Mouse (Mus musculus) CD4-positive, CD25-positive, alpha-beta regulatory T cell, adult 2 months (primary cell): ENCODE data around the gene Nell2.

Experiments
- DNase-seq: peaks from one replicate; pipeline ENCODE4 v3.0.0-alpha.2; 2012; ENCODE audit warnings: low read depth, low spot score

The Nell2 gene

DNA sequence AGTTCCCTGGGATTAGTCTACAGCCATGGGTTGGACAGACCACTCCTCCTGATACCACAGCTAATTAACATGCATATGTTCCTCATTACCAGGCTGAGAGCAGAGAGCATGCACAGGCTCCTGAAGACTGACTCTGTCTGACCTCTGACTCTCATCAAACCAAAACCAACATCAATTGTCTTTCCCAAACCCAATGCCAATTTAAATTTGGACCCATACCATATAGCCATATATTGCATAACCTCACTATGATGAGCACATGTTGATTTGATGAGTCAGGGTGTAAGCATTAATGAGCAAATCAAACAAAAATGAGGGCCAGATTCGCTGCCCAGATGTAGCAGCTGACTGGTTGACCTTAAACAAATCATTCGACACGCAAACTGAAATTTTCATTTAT, 51.9 kb downstream of the Nell2 start:
- no peak for DNase-seq

DNA sequence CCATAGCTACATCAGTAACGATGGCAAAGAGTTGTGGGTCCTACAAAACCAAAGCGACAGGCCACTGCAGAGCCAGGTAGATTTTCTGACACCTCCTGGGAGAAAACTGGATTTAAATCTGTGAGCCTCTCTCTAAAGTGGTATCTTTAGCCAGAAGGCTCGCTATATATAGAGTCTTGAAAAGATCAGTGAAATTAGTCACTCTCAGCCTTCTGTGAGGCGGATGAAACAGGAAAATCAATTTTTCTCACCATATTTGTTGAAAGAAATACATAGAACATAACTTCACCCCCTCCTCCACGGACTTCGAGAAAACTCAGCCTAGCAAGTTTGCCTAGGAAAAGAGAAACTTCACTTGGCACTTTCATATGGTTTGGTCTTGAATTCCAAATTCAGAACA, 54.4 kb downstream of the Nell2 start:
- no peak for DNase-seq

DNA sequence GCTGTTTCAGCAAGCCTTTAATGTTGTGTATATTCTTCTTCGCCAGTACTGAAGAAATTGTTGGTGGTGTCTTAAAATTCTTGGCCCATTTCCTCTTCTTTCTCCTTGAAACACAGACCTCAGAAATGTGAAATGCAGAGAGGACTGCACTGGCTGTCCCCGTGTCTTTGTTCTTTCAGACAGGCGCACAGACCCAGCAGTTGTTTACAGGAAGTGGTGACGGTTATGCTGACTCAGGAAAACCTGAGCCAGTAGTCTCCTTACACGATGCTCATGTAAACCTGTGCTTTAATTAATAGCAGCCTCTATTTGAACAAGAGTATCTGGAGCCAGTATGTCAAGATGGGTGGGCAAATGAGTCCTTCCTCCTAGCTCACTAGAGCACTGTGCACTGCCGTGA, 61.2 kb downstream of the Nell2 start:
- DNase-seq: peak; percentile 3

DNA sequence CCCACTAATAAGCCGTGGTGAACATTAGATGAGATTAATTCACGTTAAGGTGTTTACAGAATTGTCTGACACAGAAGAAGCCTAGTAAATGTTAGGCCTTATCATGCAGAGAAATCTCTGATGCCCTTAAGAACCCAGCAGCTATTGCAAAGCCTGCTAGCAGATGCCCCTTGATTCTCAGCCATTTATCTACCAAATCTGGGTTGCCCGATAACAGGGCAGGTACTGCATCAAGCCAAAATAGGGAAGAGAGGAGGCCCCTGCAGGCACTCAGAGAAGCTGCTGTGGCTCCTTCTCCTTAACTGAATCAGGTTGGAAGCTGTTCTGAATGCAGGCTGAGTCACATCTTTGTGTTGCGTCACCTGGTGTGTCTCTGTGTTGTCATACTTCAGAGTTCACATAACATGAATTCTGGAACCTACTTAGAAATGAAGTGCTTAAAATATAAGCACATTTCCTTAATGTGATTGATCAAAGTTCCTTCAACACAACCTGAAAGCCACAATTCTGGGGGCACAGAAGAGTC, 68.3 kb downstream of the Nell2 start:
- DNase-seq: no peak

DNA sequence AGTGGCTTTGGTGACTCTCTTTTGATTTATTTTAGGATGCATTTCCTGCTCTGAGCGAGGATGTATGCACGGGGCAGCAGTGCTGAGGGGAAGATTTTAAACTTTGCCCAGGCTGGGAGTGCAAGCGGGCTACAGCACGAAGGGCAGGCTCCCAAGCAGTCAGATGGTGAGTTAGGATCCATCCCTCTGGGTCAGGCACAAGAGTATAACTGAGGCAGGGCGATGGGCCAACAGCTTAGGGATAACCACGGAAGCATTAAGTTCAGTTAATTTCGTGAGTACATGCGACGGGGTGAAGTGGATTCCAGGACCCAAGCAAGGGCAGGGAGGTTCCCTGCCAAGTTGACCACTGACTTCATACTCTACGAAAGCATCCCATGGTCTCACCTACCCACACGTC, 83.8 kb downstream of the Nell2 start:
- no peak for DNase-seq

DNA sequence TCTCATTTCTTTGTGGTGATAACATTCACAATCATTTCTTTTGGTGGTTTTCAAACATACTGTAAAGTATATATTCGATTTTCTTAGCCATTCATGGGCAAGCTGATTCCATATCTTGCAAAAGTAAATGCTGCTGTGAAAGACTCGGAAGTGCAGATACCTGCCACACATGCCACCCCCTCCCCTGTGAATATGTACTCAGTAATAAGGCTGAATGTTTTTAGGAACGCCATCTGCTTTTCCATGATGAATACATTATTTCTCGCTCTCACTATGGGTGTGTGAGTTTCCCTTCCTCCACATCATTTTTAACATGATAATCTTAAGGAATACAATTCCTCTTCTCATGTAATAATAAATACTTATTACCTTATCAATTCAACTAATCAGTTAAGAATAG, 90.6 kb downstream of the Nell2 start:
- DNase-seq: no peak

DNA sequence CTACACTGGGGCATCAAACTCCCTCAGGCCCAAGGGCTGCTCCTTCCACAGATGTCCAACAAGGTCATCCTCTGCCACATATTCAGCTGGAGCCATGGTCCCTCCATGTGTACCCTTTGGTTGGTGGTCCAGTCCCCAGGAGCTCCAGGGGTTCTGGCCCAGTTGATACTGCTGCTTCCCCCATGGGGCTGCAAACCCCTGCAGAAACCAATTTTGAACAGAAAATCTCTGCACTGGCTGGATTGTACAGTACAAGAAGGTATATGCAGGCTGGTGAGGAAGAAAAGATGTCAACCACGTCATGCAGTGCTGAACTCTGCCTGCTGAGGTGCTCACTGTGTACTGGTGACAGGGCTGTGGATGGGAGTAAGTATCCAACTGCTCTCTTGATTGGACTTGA, 92.1 kb downstream of the Nell2 start:
- no peak for DNase-seq

DNA sequence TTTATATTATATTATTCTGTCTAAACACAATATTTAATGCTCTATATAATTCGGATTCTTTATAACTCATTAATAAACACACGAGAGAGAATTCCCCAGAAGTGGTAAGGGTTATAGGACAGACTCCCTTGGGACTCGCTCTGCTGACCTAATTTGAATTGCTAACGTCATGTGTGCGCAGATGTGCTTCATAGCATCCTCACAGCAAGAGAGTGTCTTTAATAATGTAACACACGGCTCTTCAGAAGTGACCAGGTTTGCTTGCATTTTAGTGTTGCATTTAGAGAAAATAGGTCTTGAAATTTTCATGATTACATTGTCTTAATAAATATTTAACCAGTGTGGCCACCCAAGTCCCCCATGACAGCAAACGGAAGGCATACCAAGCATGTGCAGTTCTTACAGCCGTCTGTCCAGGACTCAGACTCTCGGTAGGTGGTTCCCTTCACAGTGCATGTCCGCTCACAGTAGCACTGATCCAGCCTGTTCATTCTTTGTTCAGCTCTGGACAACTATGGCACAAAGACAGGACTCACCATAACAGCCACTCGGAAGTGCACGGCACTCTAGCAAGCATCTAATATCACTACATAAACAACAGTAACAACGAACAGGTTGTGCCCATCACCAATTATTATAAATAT, 97.1 kb downstream of the Nell2 start:
- no peak for DNase-seq

DNA sequence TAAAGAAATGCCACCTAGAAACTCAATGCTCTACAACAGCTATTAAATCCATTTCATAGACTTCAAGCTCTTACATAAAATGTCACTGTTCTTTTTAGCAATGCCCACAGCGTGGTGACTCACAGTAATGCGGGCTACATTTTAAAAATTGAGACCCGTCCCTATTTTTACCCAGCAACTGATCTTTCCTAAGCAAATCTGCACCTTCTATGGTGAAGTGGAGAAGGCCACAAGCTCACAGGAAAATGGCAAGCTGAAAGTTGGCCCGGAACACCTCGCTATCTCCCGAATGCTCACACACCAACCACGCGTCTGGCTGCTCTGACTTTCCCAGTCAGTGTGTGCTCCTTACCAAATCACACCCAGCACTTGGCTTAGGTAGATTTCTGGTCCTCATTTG, 98.4 kb downstream of the Nell2 start:
- DNase-seq: no peak

DNA sequence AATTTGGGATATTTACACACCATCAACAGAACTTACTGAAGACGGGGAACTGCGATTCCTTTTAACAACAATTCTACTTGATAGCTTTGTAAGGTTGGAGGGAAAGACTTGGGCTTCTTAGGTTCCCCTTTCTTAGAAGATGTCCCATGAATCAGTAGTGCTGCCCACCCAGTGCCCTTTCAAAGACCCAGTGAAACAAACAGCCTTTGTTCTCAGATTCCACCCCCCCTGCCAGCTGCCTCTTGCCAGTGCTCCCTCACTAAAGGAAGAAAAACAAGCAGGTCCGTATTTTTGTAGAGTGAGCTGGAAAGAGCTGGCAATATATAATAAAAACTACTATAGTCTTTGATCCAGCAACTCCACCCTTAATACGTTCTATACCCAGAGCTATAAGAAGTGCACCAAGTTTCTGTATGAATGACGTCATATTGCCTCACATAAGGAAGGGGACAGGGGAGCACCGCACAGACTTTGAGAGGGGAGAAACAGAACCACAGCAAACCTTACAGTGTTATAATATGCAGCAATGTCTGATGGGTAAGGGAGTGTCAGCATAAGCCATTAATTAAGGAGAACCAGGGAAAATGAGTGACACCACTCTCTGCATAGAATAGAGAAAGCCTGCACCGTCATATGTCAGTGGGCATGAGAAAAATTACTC, 100.2 kb downstream of the Nell2 start:
- DNase-seq: no peak

DNA sequence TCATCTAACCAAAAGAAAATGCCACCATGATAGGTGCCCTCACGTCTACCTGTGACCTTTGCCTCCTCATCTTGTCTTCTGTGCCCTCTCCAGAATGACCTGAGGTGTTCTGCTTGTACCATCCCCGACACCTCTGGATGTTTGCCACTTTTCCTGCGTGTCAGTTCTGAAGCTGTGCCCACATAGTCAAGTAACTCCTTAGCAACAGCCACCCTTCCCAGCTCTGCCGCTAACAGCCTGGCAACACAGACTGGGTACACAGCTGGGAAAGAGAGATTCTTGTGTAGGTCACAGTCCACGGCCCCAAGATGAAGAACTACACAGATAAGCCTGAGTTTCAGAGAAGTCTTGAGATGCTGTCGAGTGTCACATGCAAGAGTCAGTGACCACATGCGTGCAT, 103.3 kb downstream of the Nell2 start:
- no peak for DNase-seq

DNA sequence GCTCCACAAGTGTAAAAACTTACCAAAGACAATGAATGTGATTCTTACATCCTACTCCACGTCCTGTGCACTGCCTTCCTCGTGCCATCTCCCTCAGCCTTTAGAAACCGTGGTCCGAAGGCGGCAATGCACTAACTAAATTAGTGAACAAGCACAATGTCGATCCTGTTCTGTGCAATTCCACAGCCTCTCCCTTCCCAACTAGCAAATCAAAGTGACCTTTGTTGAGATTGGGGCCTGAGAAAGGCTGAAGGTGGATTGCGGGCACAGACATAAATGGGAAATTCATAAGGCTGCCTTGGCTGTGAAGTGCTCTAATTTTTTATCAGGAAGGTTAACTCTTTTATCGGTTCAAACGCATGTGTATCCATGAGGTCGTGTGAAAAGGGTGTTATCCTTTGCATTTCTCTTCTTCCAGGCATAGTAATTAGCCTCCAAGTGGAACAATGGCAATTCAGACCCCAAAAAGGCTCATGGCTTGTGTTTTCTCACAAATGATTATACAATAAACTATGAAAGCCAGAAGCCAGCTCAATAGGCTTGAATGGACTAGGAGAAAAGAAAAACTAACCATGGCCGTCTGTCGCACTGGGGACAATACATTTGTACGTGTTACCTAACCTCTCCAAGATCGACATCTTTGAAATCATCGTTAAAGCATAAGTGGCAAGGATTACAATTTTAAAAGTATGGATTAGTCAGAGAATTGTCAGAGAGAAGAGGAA, 106.0 kb downstream of the Nell2 start:
- no peak for DNase-seq

DNA sequence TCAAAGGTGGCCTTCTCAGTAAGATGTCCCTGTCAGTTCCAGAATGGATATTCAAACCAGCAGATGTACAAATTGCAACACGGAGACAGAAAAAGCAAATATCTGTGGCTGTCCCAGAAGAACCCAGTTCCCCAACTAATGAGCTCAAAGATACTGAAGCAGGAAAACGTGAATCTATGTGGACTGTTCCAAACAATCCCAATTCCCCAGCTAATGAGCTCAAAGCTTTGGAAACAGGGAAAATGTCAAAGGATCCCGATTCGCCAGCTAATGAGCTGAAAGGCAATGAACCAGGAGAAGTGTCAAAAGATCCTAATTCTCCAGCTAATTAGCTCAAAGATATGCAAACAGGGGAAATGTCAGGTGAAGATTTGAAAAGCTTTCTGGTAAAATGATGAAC, 109.7 kb downstream of the Nell2 start:
- no peak for DNase-seq

DNA sequence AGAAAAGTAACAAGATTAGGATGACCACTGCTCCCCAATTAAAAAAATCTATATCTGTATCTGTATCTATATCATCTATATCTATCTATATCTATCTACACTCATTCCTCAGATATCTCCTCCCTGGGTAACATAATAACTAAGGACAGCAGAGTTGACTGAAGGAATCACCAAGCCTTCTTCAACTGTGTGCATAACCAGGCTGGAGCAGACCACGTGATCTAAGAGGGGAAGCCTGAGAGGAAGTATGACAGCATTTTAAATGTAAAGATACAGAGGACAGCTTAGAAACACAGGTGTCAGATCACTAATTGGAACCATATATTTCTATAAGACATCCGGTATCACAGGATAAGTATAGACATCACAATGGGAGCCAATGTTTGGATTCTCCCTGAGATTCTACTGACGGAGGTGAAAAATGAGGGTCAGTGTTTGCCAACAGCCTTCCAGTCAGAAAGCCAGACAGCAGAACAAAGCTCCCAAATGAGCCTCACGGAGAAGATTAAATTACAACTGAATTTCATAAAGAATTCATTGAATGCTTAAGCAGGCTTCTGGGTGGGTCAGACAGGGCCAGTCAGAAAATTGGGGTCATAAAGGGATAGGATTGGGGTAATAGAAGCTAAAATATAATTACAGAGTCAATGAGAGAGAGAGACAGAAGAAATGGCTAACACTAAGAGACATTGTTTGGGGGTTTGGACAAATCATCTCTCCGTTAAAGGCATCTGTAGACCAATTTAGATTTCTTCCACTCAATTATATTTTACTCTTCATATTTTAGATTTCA, 116.2 kb downstream of the Nell2 start:
- no peak for DNase-seq

DNA sequence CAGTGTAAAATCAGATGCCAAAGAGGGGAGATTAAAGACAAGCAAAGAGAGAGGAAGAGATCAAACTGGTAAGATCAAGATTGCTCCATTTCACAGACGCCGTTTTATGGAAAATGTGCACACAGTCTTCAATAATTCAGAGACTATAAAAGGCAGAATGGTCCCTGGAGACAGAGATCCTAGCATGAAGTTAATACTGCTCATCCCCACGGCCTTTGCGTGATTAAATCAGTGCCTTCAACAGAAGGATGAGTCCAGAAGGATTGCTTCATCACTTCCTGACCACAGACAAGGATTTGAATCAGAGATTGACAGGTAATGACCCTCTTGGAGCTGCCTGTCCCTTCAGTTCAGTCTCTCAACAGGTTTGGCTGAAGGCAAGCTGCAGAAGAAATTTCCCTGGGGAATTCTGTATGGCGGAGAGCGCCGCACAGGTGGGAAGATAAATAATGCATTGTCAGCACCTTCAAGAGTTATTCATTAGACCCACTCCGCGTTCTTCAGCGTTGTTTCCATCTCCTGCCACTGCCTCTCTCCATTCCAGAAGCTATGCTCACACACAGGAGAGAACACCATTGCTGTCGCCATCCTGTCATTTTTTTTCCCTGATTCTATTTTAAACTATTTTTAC, 118.0 kb downstream of the Nell2 start:
- no peak for DNase-seq

DNA sequence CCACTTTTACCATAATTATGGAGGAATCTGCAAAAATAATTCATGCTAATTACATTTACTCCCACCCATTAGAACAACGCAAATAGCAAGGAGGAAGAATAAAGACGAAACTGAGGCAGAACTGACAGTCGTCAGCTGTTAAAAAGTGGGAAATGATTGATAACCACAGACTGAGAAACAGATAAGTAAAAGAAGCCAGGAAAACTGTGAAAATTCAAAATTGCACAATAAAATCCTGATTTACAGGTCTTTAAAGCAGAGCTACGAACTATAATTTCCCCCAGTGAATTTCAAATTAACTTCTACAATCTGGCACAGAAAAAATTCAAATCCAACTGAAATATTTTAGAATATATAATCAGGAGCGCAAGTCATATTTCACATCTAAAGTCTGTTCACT, 138.0 kb downstream of the Nell2 start:
- no peak for DNase-seq

DNA sequence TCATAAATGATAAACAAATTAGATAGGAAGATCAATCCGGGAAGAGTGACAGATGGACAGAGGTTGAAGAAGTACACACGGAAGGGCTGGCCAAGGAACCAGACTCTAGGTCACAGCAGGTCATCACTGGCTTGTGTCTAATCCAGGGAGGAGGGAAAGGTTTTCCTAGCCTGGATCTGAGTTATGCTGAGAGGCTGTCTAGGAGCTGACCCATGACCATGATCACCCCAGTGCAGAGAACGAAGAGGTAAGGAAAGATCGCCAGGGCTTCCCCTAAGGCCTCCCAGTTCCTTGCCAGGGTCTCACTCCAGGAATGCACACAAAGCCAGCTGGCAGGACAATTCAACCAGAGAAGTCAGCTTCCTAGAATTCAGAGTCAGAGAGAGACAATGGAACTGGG, 139.4 kb downstream of the Nell2 start:
- no peak for DNase-seq

DNA sequence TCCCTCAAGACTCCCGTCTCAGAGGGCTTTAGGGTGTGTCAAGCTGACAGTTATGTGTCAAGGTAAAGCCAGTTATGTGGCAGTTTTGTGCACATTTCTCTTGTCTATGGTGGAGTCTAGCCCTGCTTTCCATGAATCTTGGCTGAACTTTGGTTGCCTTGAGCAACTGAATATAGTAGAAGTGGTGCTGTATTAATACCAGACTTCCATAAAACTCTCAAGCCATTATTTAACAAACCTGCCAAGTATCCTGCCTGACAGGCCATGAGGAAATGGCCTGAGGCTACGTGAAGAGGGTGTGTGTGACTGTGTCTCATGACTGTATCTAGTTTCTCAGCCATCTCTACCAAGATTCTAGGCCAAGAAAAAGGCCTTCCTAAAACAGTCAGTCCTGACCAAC, 147.5 kb downstream of the Nell2 start:
- DNase-seq: no peak

DNA sequence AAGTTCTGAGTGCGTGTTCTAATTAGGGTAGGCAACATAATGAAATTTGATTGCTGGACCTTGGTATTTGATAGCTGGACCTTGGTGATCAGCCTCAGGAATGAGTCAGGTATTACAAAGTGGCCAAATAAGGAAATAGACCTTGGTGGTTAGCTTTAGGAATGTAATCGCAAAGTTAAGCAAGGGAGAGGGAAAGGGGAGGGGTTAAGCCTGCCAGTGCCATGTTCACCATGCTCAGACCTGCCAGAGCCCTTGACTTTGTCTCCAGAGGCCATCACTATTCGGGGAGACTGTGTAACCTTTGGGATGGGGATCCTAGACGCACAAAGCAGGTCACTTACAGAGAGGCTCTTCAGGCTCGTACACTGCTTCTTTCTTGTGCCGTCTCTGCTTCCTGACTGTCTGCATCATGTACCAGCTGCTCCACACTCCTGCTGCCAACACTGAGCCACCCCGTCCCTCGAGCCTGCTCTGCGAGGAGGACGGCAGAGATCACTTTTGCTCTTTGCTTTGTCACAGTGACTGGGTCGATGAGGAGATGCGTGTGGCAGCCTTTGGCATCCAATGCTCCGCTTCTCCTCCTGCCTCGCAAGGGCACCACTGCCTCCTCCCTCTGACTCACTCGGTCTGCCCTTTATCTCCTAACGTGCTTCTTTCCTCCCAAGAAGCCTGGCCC, 157.5 kb downstream of the Nell2 start:
- no peak for DNase-seq

DNA sequence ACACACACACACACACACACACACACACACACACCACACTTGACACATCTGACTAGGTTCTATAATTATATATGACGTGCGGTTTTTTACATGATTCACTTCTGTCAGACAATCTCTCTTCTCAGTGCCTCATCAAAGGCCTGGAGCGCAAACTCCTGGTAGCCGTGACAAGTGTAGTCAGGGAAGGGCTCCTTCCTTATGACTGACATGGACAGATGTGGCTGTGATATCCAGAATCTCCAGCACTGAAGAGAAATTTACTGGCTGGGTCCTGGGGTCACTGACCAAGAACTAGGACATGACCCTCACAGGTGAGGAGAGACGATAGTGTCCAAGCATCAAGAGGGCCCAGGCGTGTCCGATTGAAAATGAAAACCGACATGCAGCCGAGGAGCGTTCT, 160.2 kb downstream of the Nell2 start:
- DNase-seq: no peak

DNA sequence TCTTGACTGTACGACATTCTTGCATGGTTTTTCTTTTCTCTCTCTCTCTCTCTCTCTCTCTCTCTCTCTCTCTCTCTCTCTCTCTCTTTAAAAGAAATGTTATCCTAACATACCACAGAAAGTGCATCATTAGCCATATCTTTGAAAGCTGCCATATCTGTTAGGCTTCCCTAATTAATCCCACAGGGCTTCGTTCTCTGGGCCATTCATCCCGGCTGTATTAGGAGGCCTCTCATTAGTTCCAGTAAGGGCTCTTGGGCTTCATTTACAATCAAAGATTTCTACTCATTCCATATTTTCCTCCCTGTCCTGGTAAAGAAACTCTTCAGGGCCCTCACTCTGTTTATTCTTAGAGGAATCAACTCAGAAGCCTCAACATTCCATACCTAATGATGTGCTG, 161.9 kb downstream of the Nell2 start:
- DNase-seq: no peak
